Mouse (Mus musculus) neural tube, embryonic 12.5 days (tissue): ENCODE measurements around the gene Tmem239. TPM values are rescaled to one million over a fixed set of nuclear protein-coding genes. Genes with fewer than 3 reads are reported as not detected.

Experiments
- polyA plus RNA-seq: library from polyadenylated mRNA; unstranded; fragments of >200 nt; fragmentation: Nextera tagmentation; extraction: Ambion mirVana; gene quantifications from 2 replicates; pipeline ENCODE4 v1.2.1, GENCODE M21; 2016

Tmem239 gene
- polyA plus RNA-seq, 1 experiment from 2014 or later, result not detected

Other genes with a start within 250 kb of the Tmem239 start
- 516 and 550 TPM in 2 replicates for gene Snrpb, start 227.1 kb upstream of the Tmem239 start, polyA plus RNA-seq
- gene Tmc2, start 211.3 kb upstream of the Tmem239 start, polyA plus RNA-seq, result not detected in 2 replicates
- gene Nop56, start 132.0 kb upstream of the Tmem239 start, polyA plus RNA-seq, result 288 and 289 TPM in 2 replicates
- 128 and 133 TPM in 2 replicates for gene Idh3b, start 121.9 kb upstream of the Tmem239 start, polyA plus RNA-seq
- gene Ebf4, start 111.3 kb upstream of the Tmem239 start, polyA plus RNA-seq, result 3.8 and 4.3 TPM in 2 replicates
- 32.2 and 34.3 TPM in 2 replicates for gene Cpxm1, start 8.9 kb upstream of the Tmem239 start, polyA plus RNA-seq
- gene Gm28372, start 1.2 kb upstream of the Tmem239 start, polyA plus RNA-seq, result 0.10 and 0.13 TPM in 2 replicates
- gene 1700020A23Rik, start 1.2 kb upstream of the Tmem239 start, polyA plus RNA-seq, result 0.29 TPM in 1 of 2 replicates, not detected in the other
- 104 and 120 TPM in 2 replicates for gene Vps16, start 17.9 kb downstream of the Tmem239 start, polyA plus RNA-seq
- gene Pced1a, start 18.2 kb downstream of the Tmem239 start, polyA plus RNA-seq, result 11.8 TPM in 2 replicates
- gene Ptpra, start 43.8 kb downstream of the Tmem239 start, polyA plus RNA-seq, result 114 and 124 TPM in 2 replicates
- gene Mrps26, start 157.3 kb downstream of the Tmem239 start, polyA plus RNA-seq, result 77.7 and 80.8 TPM in 2 replicates
- not detected in 2 replicates for gene Oxt, start 169.7 kb downstream of the Tmem239 start, polyA plus RNA-seq
- not detected in 2 replicates for gene Avp, start 176.1 kb downstream of the Tmem239 start, polyA plus RNA-seq
- gene Fastkd5, start 223.5 kb downstream of the Tmem239 start, polyA plus RNA-seq, result 15.1 and 17.2 TPM in 2 replicates
- gene Ubox5, start 223.6 kb downstream of the Tmem239 start, polyA plus RNA-seq, result 13.1 and 14.4 TPM in 2 replicates
- 7.5 and 8.2 TPM in 2 replicates for gene Lzts3, start 236.3 kb downstream of the Tmem239 start, polyA plus RNA-seq